Mouse (Mus musculus) intestine, postnatal 0 days (tissue): Measurements from ENCODE around the gene Gm21830. TPM values are rescaled to one million over a fixed set of nuclear protein-coding genes. Genes with fewer than 3 reads are reported as not detected.

ENCODE experiments used
- ATAC-seq: fragments of 200-750 bp; cut with Nextera tagmentation; 2 replicates; pipeline ENCODE4 v1.8.0; 2017; ENCODE audit warnings: mild to moderate bottlenecking, moderate TSS enrichment, moderate library complexity
- H3K27ac ChIP-seq: fragments of 300-500 bp; sonication (generic); 2 replicates; pipeline ENCODE4 v1.5.1; 2014; ENCODE audit warnings: mild to moderate bottlenecking, low read depth, low read length, moderate library complexity
- H3K27me3 ChIP-seq: fragments of 300-500 bp; sonication (generic); replicated peaks from 2 replicates; pipeline ENCODE4 v1.6.1; 2014; ENCODE audit warnings: low read length, mixed read lengths; ENCODE audit not compliant: control insufficient read depth, insufficient read depth
- H3K36me3 ChIP-seq: fragments of 300-500 bp; sonication (generic); 2 replicates; pipeline ENCODE4 v1.6.1; 2014; ENCODE audit warnings: mild to moderate bottlenecking, moderate library complexity; ENCODE audit not compliant: control insufficient read depth, insufficient read depth
- H3K4me1 ChIP-seq: fragments of 300-500 bp; sonication (generic); replicated peaks from 2 replicates; pipeline ENCODE4 v1.6.1; 2014; ENCODE audit warnings: antibody characterized with exemption, low read length, mixed read lengths; ENCODE audit not compliant: control insufficient read depth, insufficient read depth
- H3K4me2 ChIP-seq: fragments of 300-500 bp; sonication (generic); replicated peaks from 2 replicates; pipeline ENCODE4 v1.6.1; 2014; ENCODE audit warnings: low read depth, mild to moderate bottlenecking, moderate library complexity
- H3K4me3 ChIP-seq: fragments of 300-500 bp; sonication (generic); 2 replicates; pipeline ENCODE4 v1.5.1; 2014; ENCODE audit warnings: low read depth, low read length
- H3K9ac ChIP-seq: fragments of 300-500 bp; sonication (generic); 2 replicates; pipeline ENCODE4 v1.6.1; 2014; ENCODE audit warnings: mild to moderate bottlenecking, low read depth, low read length
- H3K9me3 ChIP-seq: fragments of 300-500 bp; sonication (generic); 2 replicates; pipeline ENCODE4 v1.6.1; 2016; ENCODE audit warnings: mixed run types; ENCODE audit not compliant: control insufficient read depth
- CTCF ChIP-seq: sonication (generic); IDR thresholded peaks from 2 replicates; pipeline ENCODE4 v1.5.1; 2016; ENCODE audit warnings: low read depth, mild to moderate bottlenecking, control low read depth, antibody characterized with exemption, moderate library complexity
- WGBS: fragments of 180-500 bp; shearing (Covaris S2); extraction: QIAGEN DNeasy Blood & Tissue Kit; methylation state at CpG from one replicate; pipeline ENCODE4 v1.1.7; 2014; 5-methylcytosine and 5-hydroxymethylcytosine counted together
- polyA plus RNA-seq: library from polyadenylated mRNA; unstranded; fragments of >200 nt; fragmentation: Nextera tagmentation; extraction: Ambion mirVana; gene quantifications from 2 replicates; pipeline ENCODE4 v1.2.1, GENCODE M21; 2015

Gene Gm21830
- polyA plus RNA-seq, 1 experiment from 2014 or later, result not detected

GRCm38 (mm10) chr2:67481051-67481450, 67.5 kb downstream of the Gm21830 start:
- no peaks in the 10 kb centered on the region for H3K36me3 ChIP-seq
- H3K4me2 ChIP-seq, result no peak overlapping the region
- no peaks in the 10 kb centered on the region for H3K4me1 ChIP-seq
- no peak overlapping the region for H3K4me3 ChIP-seq
- H3K27me3 ChIP-seq, result no peaks in the 10 kb centered on the region
- no peak overlapping the region for H3K27ac ChIP-seq
- no peaks in the 10 kb centered on the region for H3K9me3 ChIP-seq
- no peak for TF ChIP-seq CTCF
- no peak overlapping the region for H3K9ac ChIP-seq
- ATAC-seq, result no peak
- 59% methylated on average over 3 of the region's 3 CpGs for WGBS

Other genes with a start within 250 kb of the Gm21830 start
- gene Gm26727, start 19.5 kb downstream of the Gm21830 start, polyA plus RNA-seq, result not detected in 2 replicates
- not detected in 2 replicates for gene Xirp2, start 32.3 kb downstream of the Gm21830 start, polyA plus RNA-seq
- gene B3galt1, start 152.1 kb downstream of the Gm21830 start, polyA plus RNA-seq, result 1.3 and 1.5 TPM in 2 replicates